Mouse (Mus musculus) heart, adult 9 months (tissue): Measurements from ENCODE around the gene Myt1l.
A peak's percentile ranks its signal among the peaks of the same experiment; 100 is the strongest.

Experiments
- DNase-seq, 2 experiments: peaks; one replicate each; pipeline ENCODE4 v3.0.0; 2022; ENCODE audit warnings: low spot score in 2 of 2

Gene Myt1l

GRCm38 (mm10) chr12:29897533-29898085 is 369.4 kb downstream of the Myt1l start:
- DNase-seq, result no peak

DNA sequence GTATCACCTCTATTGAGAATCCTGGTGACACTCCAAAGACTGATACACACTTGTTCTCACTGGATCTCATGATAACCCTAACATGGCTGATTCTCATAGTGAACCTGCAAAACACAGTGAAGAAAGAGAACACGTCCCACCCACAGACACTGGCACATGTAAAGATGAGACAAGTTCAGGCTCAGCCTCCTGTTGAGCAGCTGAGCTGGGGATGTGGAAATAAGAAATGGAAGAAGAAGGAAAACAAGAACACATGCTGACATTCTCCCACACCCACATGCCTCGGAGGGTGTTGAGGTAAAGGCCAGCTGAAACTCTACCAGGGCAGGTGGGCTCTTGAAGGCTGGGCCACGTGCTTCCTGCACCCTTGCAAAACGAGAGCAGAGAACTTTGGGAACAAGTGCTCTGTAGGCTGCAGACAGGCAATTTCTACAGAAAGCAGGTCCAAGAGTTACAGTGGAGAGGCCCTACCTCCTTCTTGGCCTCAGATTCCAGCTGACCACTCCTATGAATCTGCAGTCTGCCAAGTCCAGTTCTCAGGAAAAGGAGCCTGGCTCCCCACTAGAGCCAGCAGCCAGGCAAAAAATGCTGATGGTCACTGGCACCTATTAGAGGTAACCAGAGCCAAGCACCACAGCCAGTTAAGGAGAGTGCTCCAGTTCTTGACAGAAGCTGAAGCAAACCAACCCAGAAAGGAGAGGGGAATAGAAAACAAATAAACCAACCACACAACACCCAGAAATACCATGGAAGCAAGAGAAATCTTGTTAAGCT is 376.1 kb downstream of the Myt1l start:
- no peak for DNase-seq

GRCm38 (mm10) chr12:29907056-29907455 is 378.9 kb downstream of the Myt1l start:
- DNase-seq, result peak; percentile 76 to 81

- no peak for DNase-seq
Measured at GRCm38 (mm10) chr12:29916139-29916538, 388.0 kb downstream of the Myt1l start.

DNA sequence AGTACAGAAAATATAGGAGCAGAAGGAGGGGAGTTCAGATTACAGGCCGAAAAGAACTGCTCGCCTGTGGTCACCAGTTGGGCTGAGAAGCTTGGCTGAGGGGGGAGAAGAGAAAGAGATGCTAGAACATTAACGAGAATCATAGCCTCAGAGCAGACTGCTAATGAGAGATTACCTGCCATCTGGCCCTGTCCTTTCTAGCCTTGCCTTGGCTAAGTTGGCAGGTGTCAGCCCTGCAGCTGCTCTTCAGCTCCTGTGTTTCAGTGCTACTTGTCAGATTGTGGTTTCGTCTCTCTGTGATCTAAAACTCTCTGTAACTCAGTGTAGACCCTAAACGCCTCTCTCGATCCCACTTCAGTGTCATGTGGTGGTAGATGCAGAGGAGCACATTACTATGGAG is 388.6 kb downstream of the Myt1l start:
- DNase-seq, result no peak

GRCm38 (mm10) chr12:29920298-29920697 is 392.1 kb downstream of the Myt1l start:
- DNase-seq, result no peak

DNA sequence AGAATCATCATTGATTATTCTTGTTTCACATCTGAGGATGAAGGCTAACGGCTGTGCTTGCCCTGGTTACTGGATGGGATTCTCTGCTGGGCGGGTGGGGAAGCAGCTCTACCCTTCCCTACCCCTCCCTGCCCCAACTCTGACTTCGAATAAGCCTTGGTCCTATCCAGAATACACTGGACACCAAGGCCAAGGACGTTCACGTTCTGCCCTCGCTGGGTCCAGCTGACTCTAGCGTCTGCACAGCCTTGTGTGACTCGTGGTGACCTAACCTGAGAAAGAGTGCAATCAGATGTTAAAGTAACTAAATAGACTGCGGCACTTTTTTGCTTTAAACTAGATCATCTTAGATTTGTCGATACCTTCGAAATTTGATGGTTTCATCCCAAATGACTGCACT is 393.3 kb downstream of the Myt1l start:
- DNase-seq, result no peak

DNA sequence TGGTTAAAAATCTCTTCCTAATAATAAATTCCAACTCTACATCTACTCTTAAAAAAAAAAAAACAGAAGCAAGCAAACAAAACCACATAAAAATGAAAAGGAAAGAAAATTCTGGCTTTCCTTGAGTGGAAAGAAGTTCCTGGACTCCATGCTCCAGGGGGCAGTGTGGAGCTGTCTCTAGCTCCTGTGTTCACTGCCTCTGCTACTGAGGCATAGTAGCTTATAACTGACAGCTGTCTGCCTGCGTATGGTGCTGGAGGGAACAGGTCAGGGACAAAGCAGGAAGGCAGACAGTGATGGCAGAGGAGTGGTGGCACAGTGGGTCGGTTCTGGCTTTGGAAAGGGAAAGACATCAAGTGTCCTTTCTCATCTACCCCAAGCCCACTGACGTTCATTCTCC is 398.7 kb downstream of the Myt1l start:
- DNase-seq, result peak in 1 of 2 experiments; percentile 46

- DNase-seq, result no peak
Measured at GRCm38 (mm10) chr12:29930591-29930990, 402.4 kb downstream of the Myt1l start.

GRCm38 (mm10) chr12:29932951-29933350 is 404.8 kb downstream of the Myt1l start:
- DNase-seq, result no peak

GRCm38 (mm10) chr12:29933501-29933900 is 405.3 kb downstream of the Myt1l start:
- no peak for DNase-seq

DNA sequence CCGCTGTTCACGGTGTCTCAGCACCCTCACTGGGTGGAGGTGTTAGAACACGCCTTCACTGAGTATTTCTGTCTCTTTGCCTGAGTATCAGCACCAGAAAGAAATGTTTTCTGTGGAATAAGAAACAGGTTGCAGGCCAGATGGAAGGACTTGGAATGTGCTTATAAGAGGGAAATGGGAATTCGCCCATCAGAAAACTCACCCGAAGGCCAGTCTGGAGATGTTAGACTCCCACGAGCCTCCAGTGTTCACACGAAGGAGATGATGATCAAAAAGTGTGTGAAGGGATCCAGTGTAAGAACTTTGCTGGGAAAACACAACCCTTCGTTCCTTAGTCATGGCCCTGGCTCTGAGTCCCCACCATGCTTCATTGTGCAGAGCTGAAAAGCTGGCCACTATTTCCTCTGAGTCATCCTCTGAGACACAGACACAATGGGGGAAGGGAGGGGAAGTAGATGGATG is 406.0 kb downstream of the Myt1l start:
- peak; percentile 44 to 50 for DNase-seq

DNA sequence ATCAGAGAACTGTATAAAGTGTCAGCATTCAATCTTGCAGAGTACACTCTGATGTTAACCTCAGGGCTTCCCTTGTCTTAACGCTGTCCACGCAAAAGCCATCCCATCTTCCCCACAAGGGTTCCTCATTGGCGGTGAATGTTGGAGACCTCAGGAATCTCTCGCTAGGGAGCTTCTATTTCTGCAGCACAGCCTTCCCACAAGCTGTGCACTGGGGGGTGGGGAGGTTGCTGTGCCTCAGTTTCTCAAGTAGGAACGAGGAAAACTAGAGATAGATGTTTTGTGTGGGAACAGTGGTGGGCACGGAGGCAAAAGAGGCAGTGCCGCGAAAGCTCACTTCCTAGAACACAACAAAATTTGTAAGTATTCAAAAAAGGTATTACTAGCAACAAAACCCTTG is 409.1 kb downstream of the Myt1l start, which contains the start of gene Pxdn:
TSS of gene Pxdn (plus strand) at position 301 of the 400 bp plus-strand sequence.
- DNase-seq, result no peak

DNA sequence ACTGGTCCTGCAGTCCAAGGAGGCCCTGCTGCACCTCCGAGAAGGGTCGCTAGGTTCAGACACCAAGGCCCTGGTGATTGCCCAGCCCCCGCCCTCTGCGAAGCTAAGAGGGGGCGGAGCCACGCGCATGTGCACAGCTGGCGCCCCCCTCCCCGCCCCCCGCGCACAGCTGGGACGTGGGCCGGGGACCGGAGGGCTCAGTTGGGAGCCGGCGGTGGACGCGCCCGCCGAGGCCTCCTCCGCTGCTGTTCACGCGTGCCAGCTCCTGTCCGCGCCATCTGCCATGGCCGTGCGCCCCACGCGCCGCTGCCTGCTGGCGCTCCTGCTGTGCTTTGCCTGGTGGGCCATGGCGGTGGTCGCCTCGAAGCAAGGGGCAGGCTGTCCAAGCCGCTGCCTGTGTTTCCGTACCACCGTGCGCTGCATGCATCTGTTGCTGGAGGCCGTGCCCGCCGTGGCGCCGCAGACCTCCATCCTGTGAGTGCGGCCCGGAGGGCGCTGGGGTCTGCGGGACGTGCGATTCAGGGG is 409.7 kb downstream of the Myt1l start:
- peak; percentile 64 to 75 for DNase-seq

GRCm38 (mm10) chr12:29938376-29939041 is 410.3 kb downstream of the Myt1l start:
- peak; percentile 74 to 76 for DNase-seq

DNA sequence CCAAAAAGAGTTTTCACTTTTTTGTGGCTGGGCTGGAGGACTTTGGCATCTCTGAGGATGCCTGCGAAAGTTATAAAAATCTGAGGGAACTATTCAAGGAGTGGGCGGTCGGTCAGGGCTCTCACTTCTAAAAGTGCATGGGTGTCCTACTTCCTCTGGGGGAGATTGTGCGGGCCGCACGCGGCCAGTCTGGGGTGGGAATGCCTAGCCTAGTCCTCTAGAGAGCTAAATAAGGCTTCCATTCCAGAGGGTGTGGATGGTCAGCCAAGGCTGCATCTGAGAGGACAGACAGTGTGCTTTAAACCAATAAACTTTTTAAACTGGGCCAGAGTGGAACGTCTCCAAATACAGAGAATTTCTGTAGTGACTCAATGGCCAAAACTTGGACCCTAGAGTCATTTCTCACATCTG is 411.1 kb downstream of the Myt1l start:
- peak; percentile 79 to 81 for DNase-seq

- no peak for DNase-seq
Measured at GRCm38 (mm10) chr12:29942435-29942834, 414.3 kb downstream of the Myt1l start.

DNA sequence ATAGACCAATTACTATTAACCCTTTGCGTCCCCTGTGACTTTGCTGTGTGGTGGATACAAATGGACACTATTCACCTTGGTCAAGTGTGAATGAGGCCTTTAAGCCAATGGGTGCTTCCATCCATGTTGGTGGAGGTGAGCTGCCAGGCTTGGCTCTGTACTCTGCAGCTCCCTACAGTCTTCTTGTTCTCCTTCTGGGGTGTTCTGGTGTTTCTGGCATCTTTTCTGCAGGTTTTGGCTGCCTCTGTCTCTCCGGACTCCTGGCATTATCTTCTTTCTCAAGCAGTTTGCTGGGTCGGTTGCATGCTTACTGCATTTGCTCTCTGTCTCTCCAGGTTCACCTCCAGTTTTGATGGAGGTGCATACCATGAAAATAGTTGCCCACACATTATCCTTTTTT is 416.5 kb downstream of the Myt1l start:
- no peak for DNase-seq

DNA sequence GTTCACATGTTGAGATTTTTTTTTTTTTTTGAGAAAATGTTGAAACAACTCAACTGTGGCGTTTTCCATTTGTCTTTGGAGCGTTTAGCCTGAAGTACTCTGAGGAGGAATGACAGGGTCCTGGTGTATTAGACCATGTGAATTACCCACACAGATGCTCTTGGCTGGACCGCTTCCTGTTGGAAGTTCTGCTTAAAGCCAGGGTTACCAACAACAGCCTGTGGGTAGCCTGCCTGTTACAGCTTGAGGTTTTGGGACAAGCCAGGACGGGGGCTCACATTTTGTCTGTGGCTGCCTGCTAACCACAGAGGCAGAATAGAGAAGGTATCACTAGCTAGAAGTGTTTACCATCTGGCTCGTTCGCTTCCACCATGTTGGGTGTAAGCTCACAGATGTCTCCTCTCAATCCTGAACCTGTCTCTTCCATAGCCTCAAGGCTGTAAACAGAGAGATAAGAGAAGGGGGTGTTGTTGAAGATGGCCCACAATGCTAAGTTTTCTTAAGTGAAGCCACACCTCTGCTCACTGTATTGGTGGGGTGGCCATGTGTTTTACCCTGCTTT is 417.1 kb downstream of the Myt1l start:
- no peak for DNase-seq

DNA sequence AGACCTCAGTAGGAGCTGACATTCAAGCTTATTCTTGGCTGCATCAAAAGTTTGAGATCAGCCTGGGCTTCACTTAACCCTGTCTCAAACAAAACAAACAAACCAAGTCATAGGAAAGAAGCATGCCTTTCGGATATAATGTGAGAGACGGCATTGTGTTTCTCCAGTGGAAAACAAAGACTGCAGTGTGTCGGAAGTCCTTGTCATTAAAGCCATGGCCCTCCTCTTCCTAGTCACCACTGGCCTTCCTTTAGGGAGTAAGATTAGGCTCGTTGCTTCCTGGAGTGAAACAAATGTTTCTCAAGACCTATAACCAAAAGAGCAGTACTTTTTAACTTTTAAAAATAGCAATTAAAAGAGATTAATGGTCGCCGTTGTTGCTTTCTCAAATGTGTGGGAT is 422.9 kb downstream of the Myt1l start:
- peak; percentile 54 to 74 for DNase-seq

- DNase-seq, result no peak
Measured at GRCm38 (mm10) chr12:29951485-29951884, 423.3 kb downstream of the Myt1l start.

DNA sequence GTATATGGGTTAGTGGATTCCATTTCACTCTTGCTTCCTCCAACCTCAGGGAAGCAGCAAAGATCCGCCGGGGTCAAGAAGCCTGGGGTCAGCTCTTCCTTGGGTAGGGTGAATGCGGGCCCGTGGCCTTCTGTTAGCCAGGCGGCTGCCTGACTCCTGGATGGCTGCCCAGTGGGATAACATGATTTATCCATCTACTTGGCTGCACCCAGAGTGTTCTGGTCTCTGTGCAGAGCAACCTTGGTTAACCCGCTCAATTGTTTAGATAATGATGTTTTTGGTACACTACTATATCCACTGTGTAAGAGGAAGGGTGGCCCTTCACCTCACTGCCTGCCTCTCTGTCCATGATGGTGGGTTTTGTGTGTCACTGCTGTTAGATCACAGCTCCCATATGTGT is 423.9 kb downstream of the Myt1l start:
- DNase-seq, result peak; percentile 61 to 67
